Mouse (Mus musculus) MEL (cell line): ENCODE measurements around the gene Dennd1a. TPM values are rescaled to one million over a fixed set of nuclear protein-coding genes. Genes with fewer than 3 reads are reported as not detected.

ENCODE experiments used
- DNase-seq: peaks from one replicate; pipeline ENCODE4 v3.0.0; 2011; ENCODE audit warnings: low read depth, low spot score
- H3K27ac ChIP-seq: 2 replicates; pipeline ENCODE4 v1.5.1; 2012; ENCODE audit warnings: low read depth, mild to moderate bottlenecking, control low read depth, low read length, moderate library complexity; ENCODE audit not compliant: control insufficient read depth
- H3K27me3 ChIP-seq, 2 experiments: fragments of 150-350 bp in 1 of 2; sonication (generic) in 1 of 2; 2 replicates each; pipeline ENCODE4 v1.6.1; 2012; ENCODE audit warnings: low read length in 2 of 2, mild to moderate bottlenecking in 2 of 2, improper control_type of control experiment in 1 of 2, moderate library complexity in 1 of 2; ENCODE audit not compliant: insufficient read depth in 2 of 2, control insufficient read depth in 1 of 2
- H3K36me3 ChIP-seq, 2 experiments: 2 replicates each; pipeline ENCODE4 v1.6.1; 2012 to 2014; ENCODE audit warnings: low read length in 2 of 2, improper control_type of control experiment in 1 of 2, inconsistent platforms in 1 of 2, mild to moderate bottlenecking in 1 of 2; ENCODE audit not compliant: insufficient read depth in 2 of 2, control insufficient read depth in 1 of 2
- H3K4me1 ChIP-seq, 2 experiments: fragments of 150-350 bp in 1 of 2; sonication (generic) in 1 of 2; 2 replicates each; pipeline ENCODE4 v1.6.1; 2012; ENCODE audit warnings: low read length in 2 of 2, improper control_type of control experiment in 1 of 2, mild to moderate bottlenecking in 1 of 2; ENCODE audit not compliant: insufficient read depth in 2 of 2, control insufficient read depth in 1 of 2
- H3K4me3 ChIP-seq, 2 experiments: fragments of 150-350 bp in 1 of 2; sonication (generic) in 1 of 2; 2 replicates each; pipeline ENCODE4 v1.5.1; 2012; ENCODE audit warnings: low read depth in 2 of 2, low read length in 2 of 2, mild to moderate bottlenecking in 2 of 2, moderate library complexity in 2 of 2, control low read depth in 1 of 2, improper control_type of control experiment in 1 of 2; ENCODE audit not compliant: control insufficient read depth in 1 of 2, insufficient read depth in 1 of 2
- H3K79me2 ChIP-seq: 2 replicates; pipeline ENCODE4 v1.6.1; 2012; ENCODE audit warnings: mild to moderate bottlenecking, low read length, moderate library complexity; ENCODE audit not compliant: control insufficient read depth, poor library complexity, insufficient read depth
- H3K9ac ChIP-seq: 2 replicates; pipeline ENCODE4 v1.6.1; 2012; ENCODE audit warnings: low read depth, mild to moderate bottlenecking, control low read depth, low read length, moderate library complexity; ENCODE audit not compliant: control insufficient read depth, poor library complexity, severe bottlenecking
- H3K9me3 ChIP-seq: fragments of 150-350 bp; sonication (generic); replicated peaks from 2 replicates; pipeline ENCODE4 v1.6.1; 2012; ENCODE audit warnings: mild to moderate bottlenecking, low read length, improper control_type of control experiment, moderate library complexity; ENCODE audit not compliant: insufficient read depth
- BHLHE40 ChIP-seq: IDR thresholded peaks from 2 replicates; pipeline ENCODE4 v1.6.1; 2012; ENCODE audit warnings: low read depth, mild to moderate bottlenecking, inconsistent platforms, low read length, improper control_type of control experiment, borderline replicate concordance
- CHD1 ChIP-seq: IDR thresholded peaks from 2 replicates; pipeline ENCODE4 v1.6.1; 2012; ENCODE audit warnings: low read depth, mild to moderate bottlenecking, inconsistent platforms, low read length, improper control_type of control experiment
- CTCF ChIP-seq, 3 experiments: IDR thresholded peaks in 2 of 3; conservative IDR thresholded peaks in 1 of 3; 2 replicates each; pipeline ENCODE4 v1.5.1; 2011 to 2012; ENCODE audit warnings: low read length in 3 of 3, low read depth in 2 of 3, mild to moderate bottlenecking in 2 of 3, improper control_type of control experiment in 1 of 3, inconsistent platforms in 1 of 3, mixed read lengths in 1 of 3, moderate library complexity in 1 of 3; ENCODE audit not compliant: control insufficient read depth in 1 of 3, insufficient read depth in 1 of 3, poor library complexity in 1 of 3, severe bottlenecking in 1 of 3
- ELF1 ChIP-seq: IDR thresholded peaks from 2 replicates; pipeline ENCODE4 v1.6.1; 2014; ENCODE audit warnings: low read depth, mild to moderate bottlenecking, inconsistent platforms, low read length, improper control_type of control experiment, moderate library complexity
- EP300 ChIP-seq, 2 experiments: IDR thresholded peaks; 2 replicates each; pipeline ENCODE4 v1.6.1; 2011; ENCODE audit warnings: improper control_type of control experiment in 2 of 2, low read length in 2 of 2, low read depth in 1 of 2, mild to moderate bottlenecking in 1 of 2
- ETS1 ChIP-seq: IDR thresholded peaks from 2 replicates; pipeline ENCODE4 v1.6.1; 2012; ENCODE audit warnings: low read depth, mild to moderate bottlenecking, inconsistent platforms, low read length, improper control_type of control experiment, moderate library complexity
- GABPA ChIP-seq: IDR thresholded peaks from 2 replicates; pipeline ENCODE4 v1.6.1; 2012; ENCODE audit warnings: low read depth, mild to moderate bottlenecking, inconsistent platforms, low read length, improper control_type of control experiment, moderate library complexity
- MAX ChIP-seq: IDR thresholded peaks from 2 replicates; pipeline ENCODE4 v1.6.1; 2011; ENCODE audit warnings: low read length, improper control_type of control experiment
- MYC ChIP-seq: IDR thresholded peaks from 2 replicates; pipeline ENCODE4 v1.6.1; 2011; ENCODE audit warnings: low read depth, mild to moderate bottlenecking, low read length, improper control_type of control experiment, moderate library complexity
- NELFE ChIP-seq: IDR thresholded peaks from 2 replicates; pipeline ENCODE4 v1.6.1; 2011; ENCODE audit warnings: low read depth, low read length, improper control_type of control experiment
- NRF1 ChIP-seq: IDR thresholded peaks from 2 replicates; pipeline ENCODE4 v1.6.1; 2014; ENCODE audit warnings: low read depth, mild to moderate bottlenecking, inconsistent platforms, low read length, improper control_type of control experiment, moderate library complexity; ENCODE audit not compliant: poor library complexity, insufficient read depth, severe bottlenecking
- POLR2A ChIP-seq, 2 experiments: IDR thresholded peaks; 2 replicates each; pipeline ENCODE4 v1.6.1; 2011 to 2012; ENCODE audit warnings: low read length in 2 of 2, mild to moderate bottlenecking in 2 of 2, control low read depth in 1 of 2, improper control_type of control experiment in 1 of 2, low read depth in 1 of 2, moderate library complexity in 1 of 2; ENCODE audit not compliant: control insufficient read depth in 1 of 2, insufficient read depth in 1 of 2, poor library complexity in 1 of 2
- RAD21 ChIP-seq: IDR thresholded peaks from 2 replicates; pipeline ENCODE4 v1.6.1; 2011; ENCODE audit warnings: mild to moderate bottlenecking, low read depth, low read length, improper control_type of control experiment
- SIN3A ChIP-seq: IDR thresholded peaks from 2 replicates; pipeline ENCODE4 v1.6.1; 2012; ENCODE audit warnings: low read length, improper control_type of control experiment, inconsistent platforms
- SMC3 ChIP-seq: IDR thresholded peaks from 2 replicates; pipeline ENCODE4 v1.6.1; 2011; ENCODE audit warnings: low read depth, low read length, improper control_type of control experiment
- TAL1 ChIP-seq: IDR thresholded peaks from 2 replicates; pipeline ENCODE4 v1.6.1; 2012; ENCODE audit warnings: mild to moderate bottlenecking, inconsistent platforms, low read length, moderate library complexity, mixed read lengths
- TBP ChIP-seq: IDR thresholded peaks from 2 replicates; pipeline ENCODE4 v1.8.0; 2011; ENCODE audit warnings: low read depth, low read length, improper control_type of control experiment
- UBTF ChIP-seq: IDR thresholded peaks from 2 replicates; pipeline ENCODE4 v1.6.1; 2012; ENCODE audit warnings: low read depth, mild to moderate bottlenecking, inconsistent platforms, low read length, improper control_type of control experiment, moderate library complexity, borderline replicate concordance; ENCODE audit not compliant: insufficient read depth
- USF1 ChIP-seq: IDR thresholded peaks from 2 replicates; pipeline ENCODE4 v1.6.1; 2014; ENCODE audit warnings: low read depth, mild to moderate bottlenecking, inconsistent platforms, low read length, improper control_type of control experiment, moderate library complexity
- ZC3H11A ChIP-seq: IDR thresholded peaks from 2 replicates; pipeline ENCODE4 v1.6.1; 2012; ENCODE audit warnings: low read depth, mild to moderate bottlenecking, inconsistent platforms, low read length, improper control_type of control experiment
- ZKSCAN1 ChIP-seq: IDR thresholded peaks from 2 replicates; pipeline ENCODE4 v1.6.1; 2012; ENCODE audit warnings: low read depth, mild to moderate bottlenecking, inconsistent platforms, low read length, improper control_type of control experiment, moderate library complexity
- polyA plus RNA-seq, 2 experiments: library from polyadenylated mRNA; stranded (reverse) in 1 of 2; unstranded in 1 of 2; fragments of >175 nt in 1 of 2; fragments of >200 nt in 1 of 2; gene quantifications; 2 replicates each; pipeline versions ENCODE4 v1.2.1 to v1.2.4; 2012; ENCODE audit warnings: low replicate concordance in 2 of 2, low read depth in 1 of 2; ENCODE audit not compliant: insufficient read length in 2 of 2, insufficient read depth in 1 of 2, missing spikeins in 1 of 2
- total RNA-seq: library from RNA; depleted of rRNA; stranded (reverse); fragments of 300-350 nt; gene quantifications from 2 replicates; pipeline ENCODE4 v1.2.3, GENCODE M21; 2012

The Dennd1a gene
- total and polyA plus RNA-seq, 3 experiments, result 5.0 to 21.8 TPM; not detected in 1

DNA sequence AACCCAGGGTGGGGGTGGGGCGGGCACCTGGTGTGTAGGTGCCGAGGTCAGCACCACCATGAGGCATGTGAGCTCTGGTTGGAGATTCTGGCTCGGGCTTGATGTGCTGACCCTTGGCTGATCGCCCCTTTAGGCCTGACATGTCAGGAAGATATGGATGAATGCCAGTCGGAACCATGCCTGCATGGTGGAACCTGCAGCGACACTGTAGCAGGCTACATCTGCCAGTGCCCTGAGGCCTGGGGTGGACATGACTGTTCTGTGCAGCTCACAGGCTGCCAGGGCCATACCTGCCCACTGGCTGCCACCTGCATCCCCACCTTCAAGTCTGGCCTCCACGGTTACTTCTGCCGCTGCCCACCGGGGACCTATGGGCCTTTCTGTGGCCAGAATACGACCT, 497.2 kb downstream of the Dennd1a start:
- H3K4me3 ChIP-seq, result no peak overlapping the region
- no peak for DNase-seq
- H3K27ac ChIP-seq, result no peak overlapping the region
- H3K9ac ChIP-seq, result no peak overlapping the region
- H3K36me3 ChIP-seq, result no peaks in the 10 kb centered on the region
- TF ChIP-seq GABPA (no peak), CTCF (IDR thresholded peaks at IDR 0.05 in 2 of 3, conservative IDR thresholded peaks at IDR 0.05 in 1 of 3; ENCODE audit: control insufficient read depth in 1 of 3, insufficient read depth in 1 of 3, low read depth in 2 of 3, low read length in 3 of 3, poor library complexity in 1 of 3, severe bottlenecking in 1 of 3) (no peak), MYC (no peak), NELFE (no peak), ETS1 (no peak)
- no peaks in the 10 kb centered on the region for H3K9me3 ChIP-seq
- H3K4me1 ChIP-seq, result no peaks in the 10 kb centered on the region
- H3K79me2 ChIP-seq, result no peaks in the 10 kb centered on the region
- H3K27me3 ChIP-seq, result no peaks in the 10 kb centered on the region

DNA sequence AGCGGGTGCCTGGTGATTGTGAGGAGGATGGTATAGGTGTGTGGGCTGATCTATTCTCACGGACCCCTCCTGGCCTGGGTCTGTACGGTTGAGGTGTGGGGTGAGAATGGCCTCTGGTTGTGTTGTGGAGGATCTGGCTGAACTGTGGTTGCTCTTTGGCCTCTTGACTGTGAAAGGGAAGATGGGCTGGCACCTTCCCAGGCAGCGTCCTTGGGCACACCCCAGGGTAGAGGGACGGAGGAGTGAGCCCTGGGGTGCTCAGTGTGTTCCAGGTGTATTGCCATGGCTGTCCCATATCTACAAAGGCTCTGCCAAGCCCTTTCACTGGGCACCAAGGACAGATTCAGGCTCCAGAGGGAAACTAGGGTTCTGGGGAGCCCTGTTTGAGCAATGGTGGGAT, 498.2 kb downstream of the Dennd1a start:
- H3K9ac ChIP-seq, result no peak overlapping the region
- no peaks in the 10 kb centered on the region for H3K4me1 ChIP-seq
- DNase-seq, result no peak
- no peak overlapping the region for H3K4me3 ChIP-seq
- H3K79me2 ChIP-seq, result no peaks in the 10 kb centered on the region
- H3K27ac ChIP-seq, result no peak overlapping the region
- no peaks in the 10 kb centered on the region for H3K36me3 ChIP-seq
- H3K9me3 ChIP-seq, result no peaks in the 10 kb centered on the region
- TF ChIP-seq CHD1 (no peak), TAL1 (no peak), BHLHE40 (no peak), EP300 (IDR thresholded peaks at IDR 0.05; ENCODE audit: low read depth in 1 of 2, low read length in 2 of 2) (no peak), CTCF (IDR thresholded peaks at IDR 0.05 in 2 of 3, conservative IDR thresholded peaks at IDR 0.05 in 1 of 3; ENCODE audit: control insufficient read depth in 1 of 3, insufficient read depth in 1 of 3, low read depth in 2 of 3, low read length in 3 of 3, poor library complexity in 1 of 3, severe bottlenecking in 1 of 3) (no peak), ZKSCAN1 (no peak), USF1 (no peak), SMC3 (no peak), TBP (no peak), MYC (no peak), SIN3A (no peak), NRF1 (no peak), UBTF (no peak), ETS1 (no peak), ELF1 (no peak), ZC3H11A (no peak), RAD21 (no peak), MAX (no peak), POLR2A (IDR thresholded peaks at IDR 0.05; ENCODE audit: control insufficient read depth in 1 of 2, insufficient read depth in 1 of 2, low read depth in 1 of 2, low read length in 2 of 2, poor library complexity in 1 of 2) (no peak)
- TF ChIP-seq, all 39 proteins: peak for 0
- H3K27me3 ChIP-seq, result no peaks in the 10 kb centered on the region
